In genomic region chr11:81263193-81263592, GRCm38 (mm10) we compare ENCODE assay signal across 30 mouse cellular contexts.
A peak's percentile ranks its signal among the peaks of the same experiment; 100 is the strongest.
DNase-seq lines count a peak whose midpoint lies in the region; ATAC-seq and TF ChIP-seq lines count a peak whose summit lies in the region.
"Had no signal": no experiment of that assay in that cellular context is flagged by ENCODE, and none has a peak within 500 bp of the region (broad histone marks: within the 10 kb centered on the region; RNA-seq: fewer than 3 reads in every experiment).

No protein-coding gene starts in this region.

- no peak for ATAC-seq in forebrain, embryonic 12.5 days (ENCODE audit: low FRiP score)
- ATAC-seq: forebrain, embryonic 13.5 days; intestine, postnatal 0 days; lung, postnatal 0 days had no signal

- H3K36me3 ChIP-seq in CH12.LX (replicated peaks in 1 of 2; ENCODE audit: control insufficient read depth in 1 of 2, insufficient read depth in 1 of 2, low read length in 1 of 2): no peaks in the 10 kb centered on the region
- no peaks in the 10 kb centered on the region for H3K36me3 ChIP-seq in forebrain, embryonic 12.5 days (replicated peaks)
- H3K36me3 ChIP-seq: embryonic facial prominence, embryonic 10.5 days; embryonic facial prominence, embryonic 15.5 days; heart, embryonic 12.5 days; limb, embryonic 10.5 days; limb, embryonic 15.5 days; liver, embryonic 13.5 days; midbrain, embryonic 12.5 days had no signal

- H3K27ac ChIP-seq in CH12.LX (ENCODE audit: insufficient read depth, low read depth): no peak overlapping the region
- no peak overlapping the region for H3K27ac ChIP-seq in forebrain, embryonic 12.5 days
- H3K27ac ChIP-seq in layer of hippocampus, adult 2 months: no peak overlapping the region
- H3K27ac ChIP-seq: embryonic facial prominence, embryonic 10.5 days; embryonic facial prominence, embryonic 15.5 days; forebrain, embryonic 13.5 days; heart, adult 2 months; hindbrain, embryonic 14.5 days; left cerebral cortex, adult 2 months; limb, embryonic 10.5 days; limb, embryonic 15.5 days; liver, embryonic 13.5 days; midbrain, embryonic 12.5 days had no signal

- DNase-seq in frontal cortex, adult 2 months (ENCODE audit: extremely low spot score in 1 of 2, low spot score in 1 of 2): peak; percentile 2 to 44
- DNase-seq in frontal cortex, postnatal 25 days (ENCODE audit: low spot score in 2 of 2): no peak
- DNase-seq in right cerebral cortex, adult 18-20 months: peak; percentile 47
- no peak for DNase-seq in right cerebral cortex, postnatal 14 days
- DNase-seq in CH12.LX (ENCODE audit: extremely low read depth): peak; percentile 42
- peak; percentile 62 for DNase-seq in telencephalon, adult 2 months (ENCODE audit: low read depth, low spot score)
- DNase-seq in layer of hippocampus, adult 2 months (ENCODE audit: low spot score in 2 of 2): no peak
- DNase-seq: adrenal gland, adult 2 months; cerebellum, adult 8-10 months; cerebellum, postnatal 25 days; gastrocnemius, postnatal 25 days; heart, adult 2 months; kidney, postnatal 14 days; liver, embryonic 13.5 days; lung, adult 18-20 months; lung, postnatal 4 days; retina, postnatal 1 day had no signal

- peaks cover 26% of the 10 kb centered on the region for H3K27me3 ChIP-seq in CH12.LX (replicated peaks)
- H3K27me3 ChIP-seq in forebrain, embryonic 12.5 days: no peaks in the 10 kb centered on the region
- H3K27me3 ChIP-seq: embryonic facial prominence, embryonic 15.5 days; forebrain, embryonic 13.5 days; heart, embryonic 12.5 days; limb, embryonic 15.5 days; liver, embryonic 13.5 days; megakaryocyte, embryonic 14.5 days; midbrain, embryonic 12.5 days had no signal

- no peak overlapping the region for H3K4me2 ChIP-seq in CH12.LX (ENCODE audit: insufficient read depth, low read depth, poor library complexity, severe bottlenecking)
- H3K4me2 ChIP-seq in forebrain, embryonic 12.5 days: no peak overlapping the region
- H3K4me2 ChIP-seq: embryonic facial prominence, embryonic 15.5 days; forebrain, embryonic 13.5 days; heart, embryonic 12.5 days; hindbrain, embryonic 14.5 days; limb, embryonic 15.5 days; liver, embryonic 13.5 days; midbrain, embryonic 12.5 days had no signal

- 0 out of 2 replicates have a peak overlapping the region, but pooled peaks have one; percentile 39 for H3K9ac ChIP-seq in CH12.LX (ENCODE audit: insufficient read depth, low read depth)
- H3K9ac ChIP-seq in forebrain, embryonic 12.5 days: no peak overlapping the region
- H3K9ac ChIP-seq: embryonic facial prominence, embryonic 15.5 days; forebrain, embryonic 13.5 days; heart, embryonic 12.5 days; hindbrain, embryonic 14.5 days; limb, embryonic 15.5 days; liver, embryonic 13.5 days; midbrain, embryonic 12.5 days had no signal

- TF ChIP-seq POLR2A in CH12.LX (IDR thresholded peaks at IDR 0.05; ENCODE audit: low read depth, low read length): no peak

- in situ Hi-C loops in CH12.LX (cut with MboI; ENCODE audit: low pct_ligation_motif_present, low pct_unique_long_range_greater_than_20kb, low sequenced_read_pairs): no loop called here

- dilution Hi-C loops in CH12.LX (cut with MboI; ENCODE audit: extremely low pct_ligation_motif_present, extremely low pct_unique_long_range_greater_than_20kb, low sequenced_read_pairs): no loop called here

- TF ChIP-seq RAD21 in CH12.LX (IDR thresholded peaks at IDR 0.05; ENCODE audit: low read depth, low read length): no peak; the same call in 1 of the 2 replicates

- no peaks in the 10 kb centered on the region for H3K79me2 ChIP-seq in CH12.LX (replicated peaks; ENCODE audit: control insufficient read depth, extremely low read depth, insufficient read depth, poor library complexity, severe bottlenecking)

- TF ChIP-seq EP300 in CH12.LX (IDR thresholded peaks at IDR 0.05; ENCODE audit: low read length): peak; percentile 61; the same call in 1 of the 2 replicates

- no peak for TF ChIP-seq CTCF in CH12.LX (conservative IDR thresholded peaks at IDR 0.05 in 1 of 2, IDR thresholded peaks at IDR 0.05 in 1 of 2; ENCODE audit: low read depth in 2 of 2, low read length in 2 of 2)
- TF ChIP-seq CTCF in layer of hippocampus, adult 2 months (conservative IDR thresholded peaks at IDR 0.05): no peak

- H3K9me3 ChIP-seq in CH12.LX (replicated peaks; ENCODE audit: low read length): peaks cover 5% of the 10 kb centered on the region
- H3K9me3 ChIP-seq in forebrain, embryonic 12.5 days: no peaks in the 10 kb centered on the region
- H3K9me3 ChIP-seq: embryonic facial prominence, embryonic 10.5 days; embryonic facial prominence, embryonic 15.5 days; limb, embryonic 10.5 days; limb, embryonic 15.5 days; liver, embryonic 13.5 days had no signal

- WGBS in forebrain, embryonic 12.5 days: 91% methylated on average over 1 of the region's 1 CpGs

- H3K4me3 ChIP-seq in CH12.LX (replicated peaks in 1 of 3; ENCODE audit: low read depth in 2 of 3, low read length in 2 of 3, poor library complexity in 1 of 3): no peak overlapping the region
- H3K4me3 ChIP-seq in forebrain, embryonic 12.5 days (replicated peaks): no peak overlapping the region
- no peak overlapping the region for H3K4me3 ChIP-seq in layer of hippocampus, adult 2 months
- H3K4me3 ChIP-seq: embryonic facial prominence, embryonic 10.5 days; embryonic facial prominence, embryonic 15.5 days; forebrain, embryonic 13.5 days; heart, adult 2 months; heart, embryonic 12.5 days; left cerebral cortex, adult 2 months; limb, embryonic 10.5 days; limb, embryonic 15.5 days; liver, embryonic 13.5 days; megakaryocyte, embryonic 14.5 days; midbrain, embryonic 12.5 days had no signal

- H3K4me1 ChIP-seq in CH12.LX (ENCODE audit: control insufficient read depth in 1 of 2, insufficient read depth in 2 of 2): peaks cover 6 to 19% of the 10 kb centered on the region in 2 experiments
- no peaks in the 10 kb centered on the region for H3K4me1 ChIP-seq in forebrain, embryonic 12.5 days
- H3K4me1 ChIP-seq: embryonic facial prominence, embryonic 10.5 days; embryonic facial prominence, embryonic 15.5 days; forebrain, embryonic 13.5 days; heart, embryonic 12.5 days; limb, embryonic 10.5 days; limb, embryonic 15.5 days; liver, embryonic 13.5 days; megakaryocyte, embryonic 14.5 days; midbrain, embryonic 12.5 days had no signal

TF ChIP-seq in CH12.LX, 34 proteins besides CTCF, POLR2A, EP300 and RAD21:
- TF ChIP-seq TBP (conservative IDR thresholded peaks at IDR 0.05; ENCODE audit: low read depth, low read length) (0 out of 2 replicates have a peak, but pooled peaks have one; percentile 45), HCFC1 (IDR thresholded peaks at IDR 0.05; ENCODE audit: low read depth, low read length) (peak; percentile 13; the same call in 1 of the 2 replicates), NELFE (IDR thresholded peaks at IDR 0.05; ENCODE audit: low read depth, low read length) (no peak), TCF12 (IDR thresholded peaks at IDR 0.05; ENCODE audit: low read depth, low read length) (0 out of 2 replicates have a peak, but pooled peaks have one; percentile 9), RCOR1 (conservative IDR thresholded peaks at IDR 0.05; ENCODE audit: low read depth, low read length) (no peak), ETS1 (conservative IDR thresholded peaks at IDR 0.05; ENCODE audit: low read depth, low read length) (peak; percentile 63), BHLHE40 (IDR thresholded peaks at IDR 0.05; ENCODE audit: low read depth, low read length) (peak; percentile 37), IRF4 (IDR thresholded peaks at IDR 0.05; ENCODE audit: low read depth, low read length) (peak; percentile 9; the same call in 1 of the 2 replicates), JUND (conservative IDR thresholded peaks at IDR 0.05; ENCODE audit: low read depth, low read length) (peak; percentile 27; the same call in 1 of the 2 replicates), UBTF (IDR thresholded peaks at IDR 0.05; ENCODE audit: low read depth, low read length) (0 out of 2 replicates have a peak, but pooled peaks have one; percentile 43), MEF2A (IDR thresholded peaks at IDR 0.05; ENCODE audit: borderline replicate concordance, low read depth, low read length) (0 out of 2 replicates have a peak, but pooled peaks have one; percentile 31), E2F4 (IDR thresholded peaks at IDR 0.05; ENCODE audit: insufficient replicate concordance, low read depth, low read length) (no peak), MAFK (IDR thresholded peaks at IDR 0.05; ENCODE audit: insufficient replicate concordance, low read length) (0 out of 2 replicates have a peak, but pooled peaks have one; percentile 42), SMC3 (IDR thresholded peaks at IDR 0.05; ENCODE audit: low read depth, low read length) (no peak)

Comparison
In these comparisons a context has a peak if more than half of its experiments do, and no peak if none do; other contexts are left out.
1. DNase-seq: peak in frontal cortex, adult 2 months (2 of 2), right cerebral cortex, adult 18-20 months (single experiment), CH12.LX (single experiment) and telencephalon, adult 2 months (single experiment); none in frontal cortex, postnatal 25 days (0 of 2), right cerebral cortex, postnatal 14 days (single experiment) and layer of hippocampus, adult 2 months (0 of 2).